Mouse (Mus musculus): Measurements from ENCODE around the gene B3gnt8. TPM values are rescaled to one million over a fixed set of nuclear protein-coding genes. Genes with fewer than 3 reads are reported as not detected.

Gene B3gnt8
- polyA plus RNA-seq, 1 experiment: 3.9 TPM

- Histone ChIP-seq H3K36me3 (ENCODE audit: control insufficient read depth, insufficient read depth, low read length) (peaks cover 2% of the 10 kb centered on the region), H3K4me1 (ENCODE audit: control insufficient read depth, insufficient read depth, low read length) (peaks cover 10% of the 10 kb centered on the region), H3K27ac (ENCODE audit: control insufficient read depth, insufficient read depth, low read depth, low read length) (no peak overlapping the region), H3K4me3 (ENCODE audit: control insufficient read depth, low read depth, low read length) (peak overlapping the region; percentile 97), H3K27me3 (ENCODE audit: control insufficient read depth, insufficient read depth, low read length) (no peaks in the 10 kb centered on the region)
- TF ChIP-seq POLR2A (IDR thresholded peaks at IDR 0.05; ENCODE audit: control insufficient read depth, low read depth, low read length): no peak
- no peak for TF ChIP-seq CTCF (IDR thresholded peaks at IDR 0.05; ENCODE audit: control insufficient read depth, insufficient read depth, insufficient replicate concordance, low read depth, low read length)
These were observed 6.4 kb upstream of the B3gnt8 start for GRCm38 (mm10) chr7:25620101-25620500.

GRCm38 (mm10) chr7:25620751-25621150 lies 5.7 kb upstream of the B3gnt8 start:
- no peak overlapping the region; the same call in 1 of the 2 replicates for H3K4me3 ChIP-seq (ENCODE audit: control insufficient read depth, low read depth, low read length)
- H3K27me3 ChIP-seq (ENCODE audit: control insufficient read depth, insufficient read depth, low read length): no peaks in the 10 kb centered on the region
- no peak overlapping the region for H3K27ac ChIP-seq (ENCODE audit: control insufficient read depth, insufficient read depth, low read depth, low read length)
- TF ChIP-seq CTCF (IDR thresholded peaks at IDR 0.05; ENCODE audit: control insufficient read depth, insufficient read depth, insufficient replicate concordance, low read depth, low read length) (no peak), POLR2A (IDR thresholded peaks at IDR 0.05; ENCODE audit: control insufficient read depth, low read depth, low read length) (no peak)
- peaks cover 2% of the 10 kb centered on the region for H3K36me3 ChIP-seq (ENCODE audit: control insufficient read depth, insufficient read depth, low read length)
- peaks cover 10% of the 10 kb centered on the region for H3K4me1 ChIP-seq (ENCODE audit: control insufficient read depth, insufficient read depth, low read length)

GRCm38 (mm10) chr7:25623857-25624370 lies 2.5 kb upstream of the B3gnt8 start:
- Histone ChIP-seq H3K27me3 (ENCODE audit: control insufficient read depth, insufficient read depth, low read length) (no peaks in the 10 kb centered on the region), H3K4me1 (ENCODE audit: control insufficient read depth, insufficient read depth, low read length) (peaks cover 20% of the 10 kb centered on the region), H3K27ac (ENCODE audit: control insufficient read depth, insufficient read depth, low read depth, low read length) (no peak overlapping the region), H3K36me3 (ENCODE audit: control insufficient read depth, insufficient read depth, low read length) (peaks cover 2% of the 10 kb centered on the region), H3K4me3 (ENCODE audit: control insufficient read depth, low read depth, low read length) (no peak overlapping the region)
- TF ChIP-seq CTCF (IDR thresholded peaks at IDR 0.05; ENCODE audit: control insufficient read depth, insufficient read depth, insufficient replicate concordance, low read depth, low read length) (no peak), POLR2A (IDR thresholded peaks at IDR 0.05; ENCODE audit: control insufficient read depth, low read depth, low read length) (no peak)

- peaks cover 20% of the 10 kb centered on the region for H3K4me1 ChIP-seq (ENCODE audit: control insufficient read depth, insufficient read depth, low read length)
- H3K27me3 ChIP-seq (ENCODE audit: control insufficient read depth, insufficient read depth, low read length): no peaks in the 10 kb centered on the region
- no peak overlapping the region for H3K4me3 ChIP-seq (ENCODE audit: control insufficient read depth, low read depth, low read length)
- TF ChIP-seq CTCF (IDR thresholded peaks at IDR 0.05; ENCODE audit: control insufficient read depth, insufficient read depth, insufficient replicate concordance, low read depth, low read length) (no peak), POLR2A (IDR thresholded peaks at IDR 0.05; ENCODE audit: control insufficient read depth, low read depth, low read length) (no peak)
- H3K36me3 ChIP-seq (ENCODE audit: control insufficient read depth, insufficient read depth, low read length): peaks cover 2% of the 10 kb centered on the region
- no peak overlapping the region for H3K27ac ChIP-seq (ENCODE audit: control insufficient read depth, insufficient read depth, low read depth, low read length)
These were observed 1.6 kb upstream of the B3gnt8 start for GRCm38 (mm10) chr7:25624851-25625250.

- H3K4me3 ChIP-seq (ENCODE audit: control insufficient read depth, low read depth, low read length): no peak overlapping the region
- H3K4me1 ChIP-seq (ENCODE audit: control insufficient read depth, insufficient read depth, low read length): peaks cover 15% of the 10 kb centered on the region
- peaks cover 2% of the 10 kb centered on the region for H3K36me3 ChIP-seq (ENCODE audit: control insufficient read depth, insufficient read depth, low read length)
- H3K27me3 ChIP-seq (ENCODE audit: control insufficient read depth, insufficient read depth, low read length): no peaks in the 10 kb centered on the region
- no peak for TF ChIP-seq POLR2A (IDR thresholded peaks at IDR 0.05; ENCODE audit: control insufficient read depth, low read depth, low read length)
- TF ChIP-seq CTCF (IDR thresholded peaks at IDR 0.05; ENCODE audit: control insufficient read depth, insufficient read depth, insufficient replicate concordance, low read depth, low read length): peak; percentile 27; the same call in 1 of the 2 replicates
- no peak overlapping the region for H3K27ac ChIP-seq (ENCODE audit: control insufficient read depth, insufficient read depth, low read depth, low read length)
These were observed 732 bp upstream of the B3gnt8 start for GRCm38 (mm10) chr7:25625594-25626250.

GRCm38 (mm10) chr7:25627431-25628322 lies 1.2 kb downstream of the B3gnt8 start:
- no peak for TF ChIP-seq CTCF (IDR thresholded peaks at IDR 0.05; ENCODE audit: control insufficient read depth, insufficient read depth, insufficient replicate concordance, low read depth, low read length)
- TF ChIP-seq POLR2A (IDR thresholded peaks at IDR 0.05; ENCODE audit: control insufficient read depth, low read depth, low read length): peak; percentile 55; the same call in 1 of the 2 replicates
- H3K27ac ChIP-seq (ENCODE audit: control insufficient read depth, insufficient read depth, low read depth, low read length): peak overlapping the region; percentile 52
- H3K36me3 ChIP-seq (ENCODE audit: control insufficient read depth, insufficient read depth, low read length): peaks cover 1% of the 10 kb centered on the region; the same call in 1 of the 2 replicates
- peak overlapping the region; percentile 59 for H3K4me3 ChIP-seq (ENCODE audit: control insufficient read depth, low read depth, low read length)
- peaks cover 15% of the 10 kb centered on the region for H3K4me1 ChIP-seq (ENCODE audit: control insufficient read depth, insufficient read depth, low read length)
- H3K27me3 ChIP-seq (ENCODE audit: control insufficient read depth, insufficient read depth, low read length): no peaks in the 10 kb centered on the region

- peaks cover 15% of the 10 kb centered on the region for H3K4me1 ChIP-seq (ENCODE audit: control insufficient read depth, insufficient read depth, low read length)
- H3K36me3 ChIP-seq (ENCODE audit: control insufficient read depth, insufficient read depth, low read length): peaks cover 1% of the 10 kb centered on the region; the same call in 1 of the 2 replicates
- peak overlapping the region; percentile 44 for H3K4me3 ChIP-seq (ENCODE audit: control insufficient read depth, low read depth, low read length)
- no peak for TF ChIP-seq POLR2A (IDR thresholded peaks at IDR 0.05; ENCODE audit: control insufficient read depth, low read depth, low read length)
- TF ChIP-seq CTCF (IDR thresholded peaks at IDR 0.05; ENCODE audit: control insufficient read depth, insufficient read depth, insufficient replicate concordance, low read depth, low read length): no peak
- no peaks in the 10 kb centered on the region for H3K27me3 ChIP-seq (ENCODE audit: control insufficient read depth, insufficient read depth, low read length)
- peak overlapping the region; percentile 22; the same call in 1 of the 2 replicates for H3K27ac ChIP-seq (ENCODE audit: control insufficient read depth, insufficient read depth, low read depth, low read length)
These were observed 1.8 kb downstream of the B3gnt8 start for GRCm38 (mm10) chr7:25628323-25628620.
